Mouse (Mus musculus) NIH3T3 (cell line): ENCODE results near the gene Abtb2.
A peak's percentile ranks its signal among the peaks of the same experiment; 100 is the strongest.

ENCODE experiments used
- DNase-seq: peaks from one replicate; pipeline ENCODE4 v3.0.0-alpha.2; 2012; ENCODE audit warnings: low read depth

The Abtb2 gene

GRCm38 (mm10) chr2:103584093-103584492 lies 18.0 kb downstream of the Abtb2 start:
- no peak for DNase-seq

- DNase-seq = no peak
Measured at GRCm38 (mm10) chr2:103586423-103586822, 20.3 kb downstream of the Abtb2 start.

- peak; percentile 45 for DNase-seq
Measured at GRCm38 (mm10) chr2:103588776-103589175, 22.7 kb downstream of the Abtb2 start.

- DNase-seq = no peak
Measured at GRCm38 (mm10) chr2:103589400-103589799, 23.3 kb downstream of the Abtb2 start.

GRCm38 (mm10) chr2:103590645-103591044 lies 24.5 kb downstream of the Abtb2 start:
- no peak for DNase-seq

- peak; percentile 53 for DNase-seq
Measured at GRCm38 (mm10) chr2:103591742-103592590, 25.9 kb downstream of the Abtb2 start.

- no peak for DNase-seq
Measured at GRCm38 (mm10) chr2:103592591-103592929, 26.4 kb downstream of the Abtb2 start.

GRCm38 (mm10) chr2:103594592-103595011 lies 28.5 kb downstream of the Abtb2 start:
- DNase-seq = no peak

- DNase-seq = peak; percentile 54
Measured at GRCm38 (mm10) chr2:103595028-103595651, 29.0 kb downstream of the Abtb2 start.

- DNase-seq = no peak
Measured at GRCm38 (mm10) chr2:103599296-103599695, 33.2 kb downstream of the Abtb2 start.

GRCm38 (mm10) chr2:103600165-103600891 lies 34.2 kb downstream of the Abtb2 start:
- peak; percentile 93 for DNase-seq

- DNase-seq = no peak
Measured at GRCm38 (mm10) chr2:103601126-103601525, 35.0 kb downstream of the Abtb2 start.

- DNase-seq = no peak
Measured at GRCm38 (mm10) chr2:103601531-103601930, 35.4 kb downstream of the Abtb2 start.

GRCm38 (mm10) chr2:103603209-103603608 lies 37.1 kb downstream of the Abtb2 start:
- DNase-seq = no peak

- DNase-seq = no peak
Measured at GRCm38 (mm10) chr2:103603869-103604268, 37.8 kb downstream of the Abtb2 start.

- no peak for DNase-seq
Measured at GRCm38 (mm10) chr2:103605805-103606498, 39.8 kb downstream of the Abtb2 start.

GRCm38 (mm10) chr2:103607926-103608325 lies 41.8 kb downstream of the Abtb2 start:
- no peak for DNase-seq

GRCm38 (mm10) chr2:103608947-103609346 lies 42.8 kb downstream of the Abtb2 start:
- no peak for DNase-seq

GRCm38 (mm10) chr2:103609499-103609898 lies 43.4 kb downstream of the Abtb2 start:
- DNase-seq = no peak

- DNase-seq = no peak
Measured at GRCm38 (mm10) chr2:103610831-103611535, 44.9 kb downstream of the Abtb2 start.

- DNase-seq = no peak
Measured at GRCm38 (mm10) chr2:103613865-103614264, 47.8 kb downstream of the Abtb2 start.

- no peak for DNase-seq
Measured at GRCm38 (mm10) chr2:103615028-103615427, 48.9 kb downstream of the Abtb2 start.
